Mouse (Mus musculus) forebrain, embryonic 15.5 days (tissue): ENCODE data around the gene Gstm7. TPM values are rescaled to one million over a fixed set of nuclear protein-coding genes. Genes with fewer than 3 reads are reported as not detected.
"Not testable (repeated sequence)": the region's sequence is repeated elsewhere in the genome, so short reads cannot be mapped to it uniquely, and the experiment has no call there.

Source experiments
- ATAC-seq: fragments of 200-750 bp; cut with Nextera tagmentation; replicated peaks from 2 replicates; pipeline ENCODE4 v1.8.0; 2017; ENCODE audit warnings: mild to moderate bottlenecking, moderate TSS enrichment, moderate library complexity
- H3K27ac ChIP-seq: fragments of 300-500 bp; sonication (generic); replicated peaks from 2 replicates; pipeline ENCODE4 v1.5.1; 2015; ENCODE audit warnings: mild to moderate bottlenecking, inconsistent platforms
- H3K27me3 ChIP-seq: fragments of 300-500 bp; sonication (generic); 2 replicates; pipeline ENCODE4 v1.6.1; 2015; ENCODE audit warnings: inconsistent platforms
- H3K36me3 ChIP-seq: fragments of 300-500 bp; sonication (generic); 2 replicates; pipeline ENCODE4 v1.6.1; 2015; ENCODE audit warnings: mild to moderate bottlenecking, inconsistent platforms
- H3K4me1 ChIP-seq: fragments of 300-500 bp; sonication (generic); 2 replicates; pipeline ENCODE4 v1.6.1; 2015; ENCODE audit warnings: inconsistent platforms
- H3K4me2 ChIP-seq: fragments of 300-500 bp; sonication (generic); replicated peaks from 2 replicates; pipeline ENCODE4 v1.6.1; 2015; ENCODE audit warnings: mild to moderate bottlenecking, inconsistent platforms
- H3K4me3 ChIP-seq: fragments of 300-500 bp; sonication (generic); 2 replicates; pipeline ENCODE4 v1.5.1; 2015; ENCODE audit warnings: mild to moderate bottlenecking, inconsistent platforms
- H3K9ac ChIP-seq: fragments of 300-500 bp; sonication (generic); replicated peaks from 2 replicates; pipeline ENCODE4 v1.6.1; 2015; ENCODE audit warnings: mild to moderate bottlenecking, inconsistent platforms
- H3K9me3 ChIP-seq: fragments of 300-500 bp; sonication (generic); 2 replicates; pipeline ENCODE4 v1.6.1; 2016; ENCODE audit warnings: inconsistent platforms
- WGBS: fragments of 180-500 bp; shearing (Covaris S2); methylation state at CpG from one replicate; pipeline ENCODE4 v1.1.7; 2015; ENCODE audit warnings: mixed read lengths; 5-methylcytosine and 5-hydroxymethylcytosine counted together
- polyA plus RNA-seq: library from polyadenylated mRNA; unstranded; fragments of >200 nt; fragmentation: Nextera tagmentation; extraction: Ambion mirVana; gene quantifications from 2 replicates; pipeline ENCODE4 v1.2.1, GENCODE M21; 2015

The Gstm7 gene
- polyA plus RNA-seq, 1 experiment from 2014 or later, result 81.6 TPM

- no peak overlapping the region for H3K4me3 ChIP-seq
- H3K9me3 ChIP-seq, result no peaks in the 10 kb centered on the region
- H3K4me1 ChIP-seq, result peaks cover 13% of the 10 kb centered on the region
- H3K36me3 ChIP-seq, result no peaks in the 10 kb centered on the region; the same call in 1 of the 2 replicates
- no peak overlapping the region for H3K4me2 ChIP-seq
- H3K27me3 ChIP-seq, result no peaks in the 10 kb centered on the region
- no peak overlapping the region for H3K9ac ChIP-seq
- no peak overlapping the region for H3K27ac ChIP-seq
- no peak for ATAC-seq
- 93% methylated on average over 13 of the region's 13 CpGs for WGBS
These were observed 32.9 kb downstream of the Gstm7 start for GRCm38 (mm10) chr3:107898691-107899090.

- peak; percentile 98 for ATAC-seq
- Histone ChIP-seq H3K4me1 (peaks cover 13% of the 10 kb centered on the region), H3K27ac (peak within 1 kb of the TSS; percentile 62), H3K4me2 (peak within 1 kb of the TSS; percentile 80), H3K9ac (peak within 1 kb of the TSS; percentile 82), H3K36me3 (no peaks in the 10 kb centered on the region; the same call in 1 of the 2 replicates), H3K27me3 (no peaks in the 10 kb centered on the region), H3K4me3 (peak within 1 kb of the TSS; percentile 66), H3K9me3 (no peaks in the 10 kb centered on the region)
- WGBS, result 4% methylated on average over 40 of the region's 40 CpGs
These were observed 35.7 kb downstream of the Gstm7 start, which contains the start of gene Gstm5 for GRCm38 (mm10) chr3:107895720-107896569. Gstm5 (plus strand) TSS chr3:107895821.

- Histone ChIP-seq H3K4me3 (peak overlapping the region; percentile 66), H3K9ac (peak overlapping the region; percentile 82), H3K4me1 (peaks cover 13% of the 10 kb centered on the region), H3K4me2 (peak overlapping the region; percentile 80), H3K27ac (no peak overlapping the region), H3K9me3 (no peaks in the 10 kb centered on the region), H3K36me3 (no peaks in the 10 kb centered on the region; the same call in 1 of the 2 replicates), H3K27me3 (no peaks in the 10 kb centered on the region)
- ATAC-seq, result peak; percentile 51; the same call in 1 of the 2 replicates
- WGBS, result 7% methylated on average over 6 of the region's 6 CpGs
These were observed 36.4 kb downstream of the Gstm7 start for GRCm38 (mm10) chr3:107895194-107895719.

DNA sequence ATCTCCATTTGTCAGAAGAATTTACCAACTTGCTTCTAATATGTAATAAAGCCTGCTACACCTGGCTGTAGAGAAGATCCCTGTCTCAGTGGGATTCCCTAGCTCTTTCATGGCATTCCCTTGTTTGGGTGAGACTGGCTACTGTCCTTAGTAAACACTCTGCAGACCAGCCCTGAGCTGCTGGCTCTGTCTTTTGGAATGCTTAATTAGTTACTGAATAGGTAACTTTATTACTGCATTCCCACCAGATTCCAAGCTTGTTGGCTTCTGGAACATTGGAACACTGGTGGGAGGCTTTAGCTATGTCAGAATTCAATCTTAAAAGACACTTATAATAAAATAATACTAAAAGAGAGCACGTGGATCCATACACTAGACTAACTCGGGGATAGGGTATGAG, 42.4 kb downstream of the Gstm7 start:
- H3K9me3 ChIP-seq, H3K27me3 ChIP-seq, H3K27ac ChIP-seq, H3K4me3 ChIP-seq, H3K36me3 ChIP-seq, H3K4me1 ChIP-seq, H3K4me2 ChIP-seq, H3K9ac ChIP-seq, ATAC-seq: not testable (repeated sequence)
- WGBS, result 77% methylated on average over 2 of the region's 2 CpGs

- ATAC-seq, result peak; percentile 96
These were observed 43.7 kb downstream of the Gstm7 start for GRCm38 (mm10) chr3:107887674-107888495.

GRCm38 (mm10) chr3:107877747-107878736, 53.6 kb downstream of the Gstm7 start:
- Histone ChIP-seq H3K36me3 (no peaks in the 10 kb centered on the region), H3K27ac (no peak overlapping the region), H3K4me2 (no peak overlapping the region), H3K4me1 (no peaks in the 10 kb centered on the region), H3K27me3 (no peaks in the 10 kb centered on the region), H3K4me3 (no peak overlapping the region), H3K9ac (no peak overlapping the region), H3K9me3 (no peaks in the 10 kb centered on the region)
- 88% methylated on average over 12 of the region's 12 CpGs for WGBS
- no peak for ATAC-seq

More at GRCm38 (mm10) chr3:107887674-107888495, 43.7 kb downstream of the Gstm7 start:
- peak overlapping the region; percentile 28 for H3K27ac ChIP-seq
- 0 out of 2 replicates have a peak, but pooled peaks cover 6% of the 10 kb centered on the region for H3K4me1 ChIP-seq
- no peak overlapping the region for H3K4me2 ChIP-seq
- H3K27me3 ChIP-seq, result no peaks in the 10 kb centered on the region
- no peak overlapping the region for H3K4me3 ChIP-seq
- no peak overlapping the region for H3K9ac ChIP-seq
- no peaks in the 10 kb centered on the region for H3K36me3 ChIP-seq
- 62% methylated on average over 9 of the region's 9 CpGs for WGBS
- no peaks in the 10 kb centered on the region for H3K9me3 ChIP-seq

DNA sequence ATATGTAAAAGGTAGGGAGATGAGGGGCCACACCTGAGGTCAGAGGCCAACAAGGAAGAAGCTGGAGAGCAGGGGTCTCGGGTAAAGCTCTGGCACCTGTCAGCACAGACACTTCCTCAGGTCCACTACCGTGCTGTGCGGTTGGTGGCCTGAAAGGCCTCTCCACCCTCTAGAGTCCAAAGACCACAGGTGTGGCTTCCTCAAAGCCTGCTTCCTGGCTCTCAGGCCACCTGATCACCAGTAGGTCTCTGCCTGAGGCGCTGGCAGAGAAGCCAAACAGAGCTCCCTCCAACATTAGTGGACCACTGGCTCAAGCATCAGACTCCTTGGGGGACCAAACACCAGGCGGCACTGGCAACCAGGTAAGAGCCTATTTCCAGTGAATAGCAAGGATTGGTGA, 54.6 kb downstream of the Gstm7 start, which contains the start of gene Eps8l3:
Eps8l3 (plus strand) TSS at position 225 of the 400 bp plus-strand sequence.
- 88% methylated on average over 5 of the region's 5 CpGs for WGBS

More for the DNA sequence above, 54.6 kb downstream of the Gstm7 start, which contains the start of gene Eps8l3:
- Histone ChIP-seq H3K4me1 (no peaks in the 10 kb centered on the region), H3K4me2 (no peak within 1 kb of the TSS), H3K36me3 (no peaks in the 10 kb centered on the region), H3K9me3 (no peaks in the 10 kb centered on the region), H3K9ac (no peak within 1 kb of the TSS), H3K27me3 (no peaks in the 10 kb centered on the region), H3K27ac (no peak within 1 kb of the TSS), H3K4me3 (no peak within 1 kb of the TSS)
- no peak for ATAC-seq

Other genes with a start within 250 kb of the Gstm7 start
- 110 and 114 TPM in 2 replicates for gene Ahcyl1, start 235.3 kb downstream of the Gstm7 start, polyA plus RNA-seq
- gene Csf1, start 171.3 kb downstream of the Gstm7 start, polyA plus RNA-seq, result 6.5 and 7.9 TPM in 2 replicates
- gene Eps8l3, start 54.6 kb downstream of the Gstm7 start, polyA plus RNA-seq, result not detected in 2 replicates
- gene Gstm5, start 36.0 kb downstream of the Gstm7 start, polyA plus RNA-seq, result 175 and 184 TPM in 2 replicates
- 10.9 and 12.6 TPM in 2 replicates for gene Gstm6, start 11.9 kb upstream of the Gstm7 start, polyA plus RNA-seq
- not detected in 2 replicates for gene Gstm3, start 37.5 kb upstream of the Gstm7 start, polyA plus RNA-seq
- 4.3 and 4.5 TPM in 2 replicates for gene Gstm2, start 54.6 kb upstream of the Gstm7 start, polyA plus RNA-seq
- 44.0 and 60.7 TPM in 2 replicates for gene Gstm1, start 86.2 kb upstream of the Gstm7 start, polyA plus RNA-seq
- gene Gstm4, start 113.1 kb upstream of the Gstm7 start, polyA plus RNA-seq, result 12.4 and 15.1 TPM in 2 replicates
- gene Ampd2, start 154.8 kb upstream of the Gstm7 start, polyA plus RNA-seq, result 49.4 and 50.7 TPM in 2 replicates
- gene Gnat2, start 161.0 kb upstream of the Gstm7 start, polyA plus RNA-seq, result 0.43 and 0.46 TPM in 2 replicates
- gene Gnai3, start 214.3 kb upstream of the Gstm7 start, polyA plus RNA-seq, result 165 and 168 TPM in 2 replicates
- 1.9 and 2.2 TPM in 2 replicates for gene Gpr61, start 223.1 kb upstream of the Gstm7 start, polyA plus RNA-seq